In the genomic region with DNA sequence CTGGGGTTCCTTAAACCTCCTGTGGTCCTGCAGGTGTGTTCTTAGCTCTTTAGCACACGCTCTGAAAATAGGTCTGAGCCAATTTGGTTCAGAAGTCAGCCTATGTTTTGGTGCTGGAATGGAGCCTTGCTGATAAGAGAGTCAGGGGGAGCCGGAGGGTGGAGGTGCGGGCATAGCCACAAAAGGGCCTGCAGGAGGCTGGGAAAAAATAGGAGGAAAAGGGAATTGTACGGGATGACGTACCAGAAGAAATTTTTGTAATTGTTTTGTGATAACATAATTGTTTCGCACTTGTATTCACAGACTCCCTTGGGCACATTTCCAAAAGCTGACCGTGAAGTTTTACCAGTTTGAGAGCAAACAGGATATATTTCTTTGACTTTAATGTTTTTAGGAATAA, we compare ENCODE assay signal across 14 mouse cellular contexts. TPM values are rescaled to one million over a fixed set of nuclear protein-coding genes. Genes with fewer than 3 reads are reported as not detected.
DNase-seq lines count a peak whose midpoint lies in the region; ATAC-seq and TF ChIP-seq lines count a peak whose summit lies in the region.
"Had no signal": no experiment of that assay in that cellular context is flagged by ENCODE, and none has a peak within 500 bp of the region (broad histone marks: within the 10 kb centered on the region; RNA-seq: fewer than 3 reads in every experiment).

No protein-coding gene starts in this region.

- 0 out of 2 replicates have a peak, but pooled peaks have one; percentile 16 for TF ChIP-seq CTCF in layer of hippocampus, adult 2 months (conservative IDR thresholded peaks at IDR 0.05)

- ATAC-seq in heart, embryonic 14.5 days (ENCODE audit: insufficient number of reproducible peaks, insufficient read depth, low FRiP score, low read depth) = 0 out of 2 replicates have a peak, but pooled peaks have one; percentile 35
- no peak for ATAC-seq in liver, embryonic 15.5 days (ENCODE audit: insufficient read depth)
- ATAC-seq: midbrain, embryonic 13.5 days; Patski had no signal

- H3K4me1 ChIP-seq in heart, embryonic 14.5 days (ENCODE audit: control insufficient read depth in 2 of 2, insufficient read depth in 2 of 2, low read length in 2 of 2) = peaks cover 11 to 24% of the 10 kb centered on the region in 2 experiments
- peaks cover 35% of the 10 kb centered on the region for H3K4me1 ChIP-seq in liver, embryonic 15.5 days (replicated peaks)
- H3K4me1 ChIP-seq: embryonic facial prominence, embryonic 12.5 days; forebrain, embryonic 12.5 days; midbrain, embryonic 13.5 days had no signal

- H3K27ac ChIP-seq in layer of hippocampus, adult 2 months = no peak overlapping the region
- peak overlapping the region in 1 of 2 experiments; percentile 64; a peak in 2 of 4 replicates for H3K27ac ChIP-seq in heart, embryonic 14.5 days (replicated peaks in 1 of 2; ENCODE audit: control insufficient read depth in 1 of 2, insufficient read depth in 1 of 2, low read depth in 2 of 2, low read length in 2 of 2)
- H3K27ac ChIP-seq in liver, embryonic 15.5 days (replicated peaks) = peak overlapping the region; percentile 42
- H3K27ac ChIP-seq: embryonic facial prominence, embryonic 12.5 days; forebrain, embryonic 12.5 days; midbrain, embryonic 13.5 days had no signal

- no peaks in the 10 kb centered on the region for H3K36me3 ChIP-seq in heart, embryonic 14.5 days (ENCODE audit: control insufficient read depth, insufficient read depth, low read length)
- H3K36me3 ChIP-seq in liver, embryonic 15.5 days (replicated peaks) = no peaks in the 10 kb centered on the region
- H3K36me3 ChIP-seq: embryonic facial prominence, embryonic 12.5 days; forebrain, embryonic 12.5 days; midbrain, embryonic 13.5 days had no signal

- no peaks in the 10 kb centered on the region for H3K9me3 ChIP-seq in heart, embryonic 14.5 days (ENCODE audit: control insufficient read depth, low read length)
- H3K9me3 ChIP-seq in liver, embryonic 15.5 days (replicated peaks) = no peaks in the 10 kb centered on the region
- H3K9me3 ChIP-seq: embryonic facial prominence, embryonic 12.5 days; forebrain, embryonic 12.5 days; midbrain, embryonic 13.5 days had no signal

- no peak for DNase-seq in layer of hippocampus, adult 2 months (ENCODE audit: low spot score in 2 of 2)
- no peak for DNase-seq in layer of hippocampus, adult 8-10 months (ENCODE audit: low spot score in 2 of 2)
- DNase-seq in heart, adult 8-10 months (ENCODE audit: low spot score) = peak; percentile 73
- no peak for DNase-seq in cerebellum, adult 9-10 months
- DNase-seq in embryo, embryonic 10.5 days (ENCODE audit: low spot score) = no peak
- DNase-seq in layer of hippocampus, postnatal 36 days = no peak
- DNase-seq: cerebellum, postnatal 14 days; kidney, postnatal 4 days had no signal

- H3K9ac ChIP-seq in heart, embryonic 14.5 days (ENCODE audit: low read length) = no peak overlapping the region
- H3K9ac ChIP-seq in liver, embryonic 15.5 days = no peak overlapping the region
- H3K9ac ChIP-seq: embryonic facial prominence, embryonic 12.5 days; forebrain, embryonic 12.5 days; midbrain, embryonic 13.5 days had no signal

- H3K27me3 ChIP-seq in heart, embryonic 14.5 days (ENCODE audit: control insufficient read depth, insufficient read depth, low read length) = no peaks in the 10 kb centered on the region
- H3K27me3 ChIP-seq in liver, embryonic 15.5 days = no peaks in the 10 kb centered on the region
- H3K27me3 ChIP-seq: embryonic facial prominence, embryonic 12.5 days; forebrain, embryonic 12.5 days had no signal

- H3K4me3 ChIP-seq in layer of hippocampus, adult 2 months = no peak overlapping the region
- no peak overlapping the region for H3K4me3 ChIP-seq in heart, embryonic 14.5 days (ENCODE audit: control insufficient read depth in 1 of 2, insufficient read depth in 1 of 2, low read depth in 1 of 2, low read length in 2 of 2)
- no peak overlapping the region for H3K4me3 ChIP-seq in liver, embryonic 15.5 days (replicated peaks)
- H3K4me3 ChIP-seq: embryonic facial prominence, embryonic 12.5 days; forebrain, embryonic 12.5 days; midbrain, embryonic 13.5 days had no signal

- 8% methylated on average over 7 of the region's 7 CpGs for WGBS in heart, embryonic 14.5 days
- 46% methylated on average over 7 of the region's 7 CpGs for WGBS in liver, embryonic 15.5 days (ENCODE audit: insufficient replicate concordance)

- peak overlapping the region; percentile 47 for H3K4me2 ChIP-seq in heart, embryonic 14.5 days (ENCODE audit: low read length)
- H3K4me2 ChIP-seq in liver, embryonic 15.5 days = no peak overlapping the region
- H3K4me2 ChIP-seq: embryonic facial prominence, embryonic 12.5 days; forebrain, embryonic 12.5 days; midbrain, embryonic 13.5 days had no signal

RNA-seq across cellular contexts. Expression of a gene that starts 10.0 kb away (rescaled TPM):
- 10 to 100 TPM; 53.3 to 54.7 TPM for total RNA-seq in layer of hippocampus, adult 2 months (2021)
- total RNA-seq in layer of hippocampus, adult 8-10 months (2022) = 10 to 100 TPM; 47.4 to 51.6 (median 48.0) TPM
- total RNA-seq in heart, adult 8-10 months (2022) = 10 to 100 TPM; 30.2 to 36.9 (median 32.5) TPM
- polyA plus RNA-seq in heart, embryonic 14.5 days (2014; fragmentation: Nextera tagmentation; extraction: Ambion mirVana) = 20.3 and 20.6 TPM in 2 replicates
- 27.2 and 27.5 TPM in 2 replicates for polyA plus RNA-seq in liver, embryonic 15.5 days (2015; fragmentation: Nextera tagmentation; extraction: Ambion mirVana)
- 10 to 100 TPM; 48.1 to 52.3 TPM for total RNA-seq in layer of hippocampus, postnatal 36 days (2021)
